Mouse (Mus musculus) heart, adult 2 months (tissue): ENCODE results near the gene Usp35.

Experiments used
- CTCF ChIP-seq: fragments of 200-600 bp; IDR thresholded peaks from 2 replicates; pipeline ENCODE4 v1.8.1; 2022; ENCODE audit warnings: antibody characterized with exemption, mild to moderate bottlenecking, moderate library complexity
- EP300 ChIP-seq: fragments of 200-500 bp; IDR thresholded peaks from 2 replicates; pipeline ENCODE4 v1.6.1; 2011; ENCODE audit warnings: low read depth, low read length, control low read depth; ENCODE audit not compliant: insufficient read depth
- POLR2A ChIP-seq: fragments of 200-500 bp; IDR thresholded peaks from 2 replicates; pipeline ENCODE4 v1.6.1; 2011; ENCODE audit warnings: mild to moderate bottlenecking, low read depth, low read length, control low read depth; ENCODE audit not compliant: insufficient read depth

DNA sequence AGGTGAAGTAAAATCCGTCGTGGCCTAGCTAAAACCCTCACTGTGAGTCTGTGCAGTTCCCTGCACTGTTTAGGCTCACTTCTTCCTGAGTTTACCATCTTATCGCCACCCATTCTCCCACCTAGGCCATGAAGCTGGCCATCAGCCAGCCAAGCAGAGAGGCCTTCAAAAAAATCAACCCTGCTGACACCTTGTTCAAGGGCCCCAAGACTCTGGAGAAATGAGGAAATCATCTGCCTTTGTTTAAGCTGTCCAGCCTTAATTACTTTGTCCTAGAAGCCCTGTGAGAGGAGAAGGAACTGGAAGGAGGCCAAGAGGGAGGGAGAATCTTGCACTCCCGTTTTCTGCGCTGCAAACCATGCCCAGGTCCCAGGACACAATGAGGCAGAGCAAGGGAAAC is 24.4 kb upstream of the Usp35 start:
- no peak for TF ChIP-seq CTCF
- no peak for TF ChIP-seq POLR2A
- TF ChIP-seq EP300, result no peak
